Mouse (Mus musculus): ENCODE measurements at regions not wholly inside any gene's neighbourhood (a gene's known extent, or its start where the extent isn't known, plus 50 kb on each side); places are given as distances from the start of the nearest gene placed in this dataset.

- no peak for DNase-seq (ENCODE audit: low spot score in 2 of 2)
- intact Hi-C loops (cut with DNase I), result no loop called here
Measured at GRCm38 (mm10) chr8:36304809-36305208, 539.2 kb downstream of the Gm19410 start.

- intact Hi-C loops (cut with DNase I), result no loop called here
- no peak for DNase-seq (ENCODE audit: low spot score in 2 of 2)
Measured at GRCm38 (mm10) chr8:36306336-36306735, 540.7 kb downstream of the Gm19410 start.

GRCm38 (mm10) chr8:36307496-36307895, 541.9 kb downstream of the Gm19410 start:
- intact Hi-C loops (cut with DNase I), result no loop called here
- DNase-seq (ENCODE audit: low spot score in 2 of 2), result no peak

- intact Hi-C loops (cut with DNase I), result no loop called here
- DNase-seq (ENCODE audit: low spot score in 2 of 2), result no peak
Measured at GRCm38 (mm10) chr8:36308056-36308455, 542.5 kb downstream of the Gm19410 start.

- intact Hi-C loops (cut with DNase I), result no loop called here
- no peak for DNase-seq (ENCODE audit: low spot score in 2 of 2)
Measured at GRCm38 (mm10) chr8:36309326-36309725, 543.7 kb downstream of the Gm19410 start.

- intact Hi-C loops (cut with DNase I), result no loop called here
- peak in 1 of 2 experiments; percentile 17 for DNase-seq (ENCODE audit: low spot score in 2 of 2)
Measured at GRCm38 (mm10) chr8:36309952-36310351, 544.4 kb downstream of the Gm19410 start.

GRCm38 (mm10) chr8:36311734-36312133, 546.1 kb downstream of the Gm19410 start:
- no peak for DNase-seq (ENCODE audit: low spot score in 2 of 2)
- intact Hi-C loops (cut with DNase I), result no loop called here

GRCm38 (mm10) chr8:36312963-36313362, 547.4 kb downstream of the Gm19410 start:
- intact Hi-C loops (cut with DNase I), result no loop called here
- no peak for DNase-seq (ENCODE audit: low spot score in 2 of 2)

- intact Hi-C loops (cut with DNase I), result no loop called here
- no peak for DNase-seq (ENCODE audit: low spot score in 2 of 2)
Measured at GRCm38 (mm10) chr8:36318396-36318795, 552.8 kb downstream of the Gm19410 start.

GRCm38 (mm10) chr8:36318884-36319283, 553.3 kb downstream of the Gm19410 start:
- no peak for DNase-seq (ENCODE audit: low spot score in 2 of 2)
- intact Hi-C loops (cut with DNase I), result no loop called here

GRCm38 (mm10) chr8:36319314-36319959, 553.8 kb downstream of the Gm19410 start:
- intact Hi-C loops (cut with DNase I), result no loop called here
- no peak for DNase-seq (ENCODE audit: low spot score in 2 of 2)

GRCm38 (mm10) chr8:36322125-36322524, 556.5 kb downstream of the Gm19410 start:
- DNase-seq (ENCODE audit: low spot score in 2 of 2), result no peak
- intact Hi-C loops (cut with DNase I), result no loop called here

GRCm38 (mm10) chr8:36322578-36322977, 557.0 kb downstream of the Gm19410 start:
- no peak for DNase-seq (ENCODE audit: low spot score in 2 of 2)
- intact Hi-C loops (cut with DNase I), result no loop called here

- intact Hi-C loops (cut with DNase I), result no loop called here
- no peak for DNase-seq (ENCODE audit: low spot score in 2 of 2)
Measured at GRCm38 (mm10) chr8:36338628-36339027, 573.0 kb downstream of the Gm19410 start.

GRCm38 (mm10) chr8:36339449-36339848, 573.9 kb downstream of the Gm19410 start:
- no peak for DNase-seq (ENCODE audit: low spot score in 2 of 2)
- intact Hi-C loops (cut with DNase I), result no loop called here

GRCm38 (mm10) chr8:36340454-36340853, 574.9 kb downstream of the Gm19410 start:
- intact Hi-C loops (cut with DNase I), result no loop called here
- DNase-seq (ENCODE audit: low spot score in 2 of 2), result no peak

GRCm38 (mm10) chr8:36341965-36342364, 576.4 kb downstream of the Gm19410 start:
- DNase-seq (ENCODE audit: low spot score in 2 of 2), result no peak
- intact Hi-C loops (cut with DNase I), result no loop called here

GRCm38 (mm10) chr8:36342650-36343049, 577.1 kb downstream of the Gm19410 start:
- intact Hi-C loops (cut with DNase I), result no loop called here

GRCm38 (mm10) chr8:36346682-36347324, 581.2 kb downstream of the Gm19410 start:
- DNase-seq (ENCODE audit: low spot score in 2 of 2), result peak; percentile 82 to 88
- intact Hi-C loops (cut with DNase I), result loop anchor here (2.0 to 5.0 kb wide), 2 partner anchors 144 to 485 kb away; no protein-coding TSS in a partner anchor

More at GRCm38 (mm10) chr8:36342650-36343049, 577.1 kb downstream of the Gm19410 start:
- no peak for DNase-seq (ENCODE audit: low spot score in 2 of 2)

- intact Hi-C loops (cut with DNase I), result loop anchor here (5.0 kb wide), 1 partner anchor 486 kb away; no protein-coding TSS in a partner anchor
- no peak for DNase-seq (ENCODE audit: low spot score in 2 of 2)
Measured at GRCm38 (mm10) chr8:36348067-36348466, 582.5 kb downstream of the Gm19410 start.

GRCm38 (mm10) chr8:36354926-36355325, 589.3 kb downstream of the Gm19410 start:
- intact Hi-C loops (cut with DNase I), result no loop called here
- DNase-seq (ENCODE audit: low spot score in 2 of 2), result no peak
